Mouse (Mus musculus): ENCODE measurements around the gene Itpr2.

Itpr2 gene

DNA sequence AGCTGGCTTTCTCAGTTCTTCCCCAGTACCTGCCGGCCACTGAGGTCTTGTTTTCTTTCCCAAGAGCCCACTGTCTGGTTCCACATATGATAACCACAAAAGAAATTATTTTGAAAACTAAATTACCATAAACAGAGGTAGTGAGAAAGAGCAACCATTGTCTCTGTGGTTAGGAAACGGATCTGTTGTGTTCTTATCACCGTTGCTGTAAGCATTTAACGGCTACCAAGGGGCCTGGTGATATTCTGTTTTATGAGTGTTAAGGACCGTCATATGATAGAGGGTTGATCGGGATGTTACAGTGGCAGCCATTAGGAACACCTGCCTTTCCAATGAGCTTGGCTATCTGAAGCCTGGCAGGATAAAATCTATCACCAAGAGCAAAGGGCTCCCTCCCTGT lies 390.2 kb downstream of the Itpr2 start:
- DNase-seq (ENCODE audit: low spot score in 2 of 2): no peak

DNA sequence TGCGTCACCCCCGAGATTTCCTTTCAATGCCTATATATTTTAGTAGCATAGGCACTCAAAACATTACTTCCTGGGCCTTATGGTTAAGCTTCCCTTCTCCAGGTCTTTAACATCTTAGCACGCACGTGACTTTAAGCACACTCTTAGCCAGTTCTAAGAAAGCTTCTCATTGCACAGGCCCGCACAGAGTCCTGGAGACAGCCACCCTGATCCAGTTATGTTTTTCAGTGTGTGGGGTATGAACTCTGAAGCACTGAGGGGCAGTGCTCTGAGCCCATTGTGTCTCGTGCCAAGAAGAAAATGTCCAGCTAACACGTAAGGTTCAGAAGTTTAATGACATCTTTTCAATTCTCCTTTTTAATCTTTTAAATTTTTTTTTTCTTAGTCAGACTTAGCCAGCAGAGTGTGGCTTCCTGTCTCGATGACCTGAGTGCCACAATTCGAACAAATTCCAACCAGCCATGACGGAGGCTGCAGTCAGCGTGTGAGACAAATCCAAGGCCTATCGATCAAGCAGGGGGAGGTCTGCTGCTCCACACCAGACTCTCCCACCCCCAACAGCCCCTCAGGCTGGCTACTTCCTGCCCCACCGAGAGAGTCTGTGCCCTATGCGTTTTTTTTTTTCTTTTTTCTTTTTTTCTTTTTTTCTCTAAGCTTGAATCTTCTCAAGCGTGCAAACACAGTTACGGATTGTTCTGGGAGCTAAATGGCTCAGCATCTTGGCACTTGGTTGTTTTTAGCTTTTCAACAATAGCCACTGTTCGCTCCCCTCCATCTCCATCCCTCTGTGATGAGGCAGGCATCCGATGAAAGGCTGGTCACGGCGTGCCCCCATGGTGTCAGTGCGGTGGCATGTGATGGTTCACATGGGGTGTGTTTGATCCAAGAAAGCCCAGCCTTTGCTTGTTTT lies 390.9 kb downstream of the Itpr2 start:
- DNase-seq (ENCODE audit: low spot score in 2 of 2): peak in 1 of 2 experiments; percentile 22

DNA sequence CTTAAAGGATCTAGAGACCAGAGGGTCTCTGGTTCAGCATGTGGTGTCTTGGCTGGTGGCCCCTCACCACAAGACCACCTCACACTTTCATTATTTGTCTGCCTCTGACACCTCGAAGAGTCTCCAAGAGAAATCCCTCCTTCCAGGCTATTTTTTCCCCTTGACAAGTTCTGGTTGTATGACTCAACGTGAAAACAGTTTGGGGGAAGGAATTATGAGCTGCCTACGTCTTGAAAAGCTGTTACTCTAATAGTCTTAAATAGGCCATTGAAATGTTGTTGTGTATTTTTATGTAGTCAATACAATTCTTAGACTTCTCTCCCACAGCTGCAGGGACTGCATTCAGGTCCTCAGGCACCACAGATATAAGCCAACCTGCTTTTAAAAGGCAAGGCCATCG lies 391.6 kb downstream of the Itpr2 start:
- DNase-seq (ENCODE audit: low spot score in 2 of 2): no peak

DNA sequence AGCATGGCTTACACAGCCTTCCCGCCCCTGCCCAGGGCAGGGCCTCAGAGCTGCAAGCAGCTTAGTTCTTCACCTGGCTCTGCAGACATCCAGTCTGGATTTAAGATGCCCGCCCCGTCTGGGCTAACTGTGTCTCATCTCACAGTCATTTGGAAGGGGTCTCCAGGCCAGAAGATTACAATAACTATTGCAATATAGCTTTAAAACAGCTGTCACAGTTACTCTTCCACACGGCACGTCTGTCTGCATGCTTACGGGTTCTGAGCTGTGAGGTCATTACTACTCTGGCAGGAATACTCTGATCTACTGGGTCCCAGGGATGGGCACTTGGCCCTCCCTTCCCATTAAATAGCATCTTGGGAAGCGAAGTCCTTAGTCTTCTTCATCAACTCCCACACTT lies 393.3 kb downstream of the Itpr2 start:
- no peak for DNase-seq (ENCODE audit: low spot score in 2 of 2)

DNA sequence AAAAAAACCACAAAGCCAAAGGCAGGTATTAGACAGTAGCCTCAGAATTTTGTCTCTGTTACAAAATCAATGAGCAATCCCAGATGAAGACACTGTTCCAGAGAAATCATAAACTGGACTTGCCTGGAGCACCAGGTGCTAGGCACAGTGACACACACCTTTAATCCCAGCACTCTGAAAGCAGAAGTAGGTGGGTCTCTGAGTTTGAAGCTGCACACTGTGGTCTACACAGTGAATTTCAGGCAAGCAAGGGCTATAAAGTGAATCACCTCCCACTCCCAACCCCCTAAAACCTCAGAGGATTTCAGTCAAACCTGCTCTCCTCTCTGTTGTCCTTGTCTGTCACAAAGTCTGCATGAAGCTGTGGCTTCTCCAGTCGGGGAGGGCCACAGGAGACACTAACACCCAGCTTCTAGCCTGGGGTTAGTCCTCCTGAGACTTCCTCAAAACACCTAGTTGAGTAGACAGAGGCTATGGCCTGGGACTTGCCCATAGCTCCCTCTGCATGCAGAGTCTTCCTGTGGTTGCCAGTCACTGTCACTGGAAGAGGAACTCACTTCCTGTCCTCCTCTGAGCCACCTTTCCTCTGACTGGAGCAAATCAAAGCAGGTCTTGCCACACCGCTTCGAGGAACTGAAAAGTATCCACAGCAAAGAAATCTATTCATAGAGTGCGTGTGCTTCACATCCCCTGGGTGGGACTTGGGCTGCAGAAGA lies 394.7 kb downstream of the Itpr2 start:
- peak in 1 of 2 experiments; percentile 36 for DNase-seq (ENCODE audit: low spot score in 2 of 2)

DNA sequence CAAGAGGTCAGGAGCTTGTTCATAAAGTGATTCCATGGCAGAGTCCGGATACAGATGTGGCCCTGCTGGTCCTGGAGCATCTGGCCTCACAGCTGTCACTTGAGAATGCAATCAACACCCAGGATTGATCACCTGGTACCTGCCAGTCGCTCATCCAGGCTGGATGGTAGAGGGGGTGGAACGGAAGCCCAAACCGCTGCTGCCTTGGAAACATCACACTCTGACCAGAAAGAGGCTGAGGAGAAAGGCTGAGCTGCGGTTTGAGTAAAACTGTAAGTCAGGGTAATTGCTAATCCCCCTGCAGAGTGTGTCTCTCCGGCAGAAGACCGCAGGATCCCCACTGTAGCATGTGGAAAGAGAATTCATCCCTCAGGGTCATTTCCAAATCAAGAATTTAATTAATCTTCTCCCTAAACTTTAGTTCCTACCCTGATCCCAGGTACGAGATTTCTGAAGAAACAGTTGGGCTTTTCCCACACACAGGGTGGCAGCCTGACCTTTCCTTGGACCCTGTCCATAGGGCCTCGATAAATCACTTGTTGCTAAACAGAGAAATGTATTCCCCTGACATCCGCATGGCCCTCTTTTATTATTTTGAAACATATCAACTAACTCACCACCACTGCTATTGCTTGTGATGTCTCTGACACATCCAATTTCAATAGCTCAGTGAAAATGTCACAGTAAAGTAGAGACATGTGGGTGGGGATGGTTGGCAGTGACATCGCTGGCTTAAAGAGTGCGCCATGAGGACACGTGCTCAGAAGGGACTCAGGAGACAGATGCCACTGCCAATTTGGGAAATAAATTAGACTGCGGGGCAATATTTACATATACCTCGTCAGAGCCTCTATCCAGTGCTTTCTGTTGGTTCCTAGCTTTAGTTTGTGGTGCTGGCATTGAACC lies 418.7 kb downstream of the Itpr2 start:
- DNase-seq (ENCODE audit: low spot score in 2 of 2): no peak

DNA sequence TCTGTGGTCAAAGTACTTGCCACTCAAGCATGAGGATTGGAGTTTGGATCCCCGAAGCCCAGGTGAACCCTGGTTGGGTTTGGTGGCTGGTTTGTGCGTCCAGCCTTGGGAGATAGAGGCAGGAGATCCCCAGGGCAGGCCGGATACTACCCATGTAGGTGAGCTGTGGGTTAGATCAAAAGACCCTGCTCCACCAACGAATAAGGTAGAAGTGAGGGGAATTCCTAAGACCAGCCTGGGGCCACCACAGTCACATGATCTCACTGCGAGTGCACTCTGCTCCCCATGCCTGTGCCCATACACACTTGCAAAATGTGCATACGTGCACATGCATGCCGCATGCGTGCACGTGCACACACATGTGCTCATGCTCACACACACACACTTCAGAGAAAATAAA lies 419.5 kb downstream of the Itpr2 start:
- no peak for DNase-seq (ENCODE audit: low spot score in 2 of 2)

DNA sequence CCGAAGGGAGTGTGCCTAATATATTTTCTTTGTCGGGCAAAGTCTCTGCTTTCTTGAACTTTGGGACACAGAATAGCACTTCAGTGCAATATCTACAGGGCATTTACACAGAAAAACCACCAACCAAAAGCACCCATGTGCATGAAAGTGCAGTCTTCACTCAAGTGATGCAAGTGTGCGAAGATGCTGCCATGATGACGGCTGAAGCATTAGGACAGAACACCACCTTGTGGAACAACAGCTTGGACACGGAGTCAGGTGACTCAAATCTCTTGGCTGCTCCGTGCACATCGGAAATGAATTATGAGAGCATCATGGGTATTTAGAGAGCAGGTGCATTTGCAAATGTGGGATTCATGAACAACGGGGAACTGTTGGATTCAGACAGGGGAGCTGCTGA lies 420.4 kb downstream of the Itpr2 start:
- no peak for DNase-seq (ENCODE audit: low spot score in 2 of 2)

DNA sequence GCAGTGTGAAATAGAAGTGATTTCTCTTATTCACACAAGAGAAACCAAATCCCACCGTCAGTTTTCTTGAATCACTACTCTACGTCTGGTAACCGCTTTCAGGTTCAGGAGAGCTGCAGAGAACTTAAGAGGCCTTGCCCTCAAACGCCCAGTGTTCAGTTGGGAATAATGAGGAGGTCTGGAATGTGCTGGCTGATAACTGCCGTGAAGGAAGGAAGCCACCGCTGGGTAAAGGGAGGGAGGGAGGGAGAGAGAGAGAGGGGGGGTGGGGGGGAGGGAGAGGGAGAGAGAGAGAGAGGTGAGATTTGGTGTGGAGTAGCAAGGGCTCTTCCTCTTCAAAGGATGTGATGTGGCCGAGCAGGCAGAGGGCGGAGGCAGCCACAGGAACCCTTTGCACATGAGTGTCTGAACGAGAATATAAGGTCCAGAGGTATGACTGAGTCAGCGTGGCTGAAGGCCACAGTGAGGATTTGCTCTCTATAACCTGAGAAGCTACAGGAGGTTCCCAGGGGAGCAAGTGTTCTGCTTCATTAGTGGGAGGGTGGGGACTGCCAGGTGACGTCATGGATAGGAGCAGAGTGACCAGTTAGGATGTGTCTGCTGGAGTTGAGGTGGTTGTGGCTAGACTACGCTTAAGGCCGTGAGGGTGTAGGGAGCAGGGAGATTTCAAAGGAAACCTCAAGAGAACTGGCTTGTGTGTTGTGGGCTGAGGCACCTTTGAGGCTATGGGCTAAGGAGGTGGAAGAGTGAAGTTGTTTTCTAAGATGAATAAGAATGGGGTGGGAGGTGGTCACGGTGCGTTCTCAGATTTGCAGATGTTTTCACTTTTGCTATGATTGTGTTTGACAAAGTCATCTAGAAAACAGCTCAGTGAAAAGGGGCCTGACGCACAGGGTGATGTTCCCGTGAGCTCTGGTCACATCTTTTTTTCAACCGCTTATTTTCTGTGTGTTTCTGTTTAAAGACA lies 421.2 kb downstream of the Itpr2 start:
- DNase-seq (ENCODE audit: low spot score in 2 of 2): peak; percentile 83 to 87

DNA sequence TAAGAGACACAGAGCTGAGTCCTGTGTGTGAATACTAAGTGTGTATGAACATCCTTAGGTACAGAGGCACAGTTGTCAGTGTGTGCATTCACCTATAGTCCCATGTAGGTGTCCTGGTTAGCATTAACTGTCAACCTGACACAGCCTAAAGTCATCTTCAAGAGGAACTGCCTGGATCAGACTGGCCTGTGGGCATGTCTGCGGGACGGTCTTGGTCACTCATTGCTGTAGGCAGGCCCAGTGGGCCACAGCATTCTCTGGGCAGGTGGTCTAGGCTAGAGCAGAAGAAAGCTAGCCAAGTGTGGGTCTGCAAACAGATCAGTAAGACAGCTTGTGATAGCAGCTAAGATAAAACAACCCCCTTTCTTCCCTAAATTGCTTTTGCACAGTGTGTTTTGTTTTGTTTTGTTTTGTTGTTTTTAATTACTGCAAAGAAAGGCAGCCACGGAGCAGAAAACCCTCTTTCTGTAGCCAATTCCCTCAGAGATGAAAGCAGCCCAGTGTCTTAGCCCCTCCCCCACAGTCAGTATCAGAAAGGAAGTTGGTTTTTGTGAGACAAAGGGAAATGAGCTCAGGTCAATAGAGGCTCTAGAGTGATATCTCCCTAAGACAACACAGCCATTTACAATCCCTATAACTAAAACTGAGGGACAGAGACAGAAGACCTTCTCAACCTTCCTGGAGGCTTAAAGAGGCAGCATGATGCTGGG lies 422.1 kb downstream of the Itpr2 start:
- DNase-seq (ENCODE audit: low spot score in 2 of 2): peak; percentile 57 to 61

DNA sequence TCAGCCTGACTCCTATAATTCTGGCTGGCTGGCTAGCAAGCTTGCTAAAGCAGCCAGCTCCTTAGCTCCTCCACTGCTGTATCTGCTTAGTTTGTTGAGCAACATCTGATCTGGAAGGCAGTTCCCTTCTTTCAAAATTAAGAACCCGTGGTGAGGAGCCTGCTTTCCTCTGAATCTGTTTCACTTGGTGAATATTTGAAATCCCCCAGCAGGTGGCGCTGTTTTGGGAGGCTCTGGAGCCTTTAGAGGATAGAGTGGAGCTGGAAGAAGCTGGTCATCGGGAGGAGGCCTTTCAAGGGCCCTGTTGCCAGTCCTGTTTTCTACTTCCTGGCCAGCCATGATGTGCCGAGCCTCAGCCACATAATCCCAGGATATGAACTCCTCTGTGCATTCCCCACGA lies 422.8 kb downstream of the Itpr2 start:
- DNase-seq (ENCODE audit: low spot score in 2 of 2): peak; percentile 58 to 73

DNA sequence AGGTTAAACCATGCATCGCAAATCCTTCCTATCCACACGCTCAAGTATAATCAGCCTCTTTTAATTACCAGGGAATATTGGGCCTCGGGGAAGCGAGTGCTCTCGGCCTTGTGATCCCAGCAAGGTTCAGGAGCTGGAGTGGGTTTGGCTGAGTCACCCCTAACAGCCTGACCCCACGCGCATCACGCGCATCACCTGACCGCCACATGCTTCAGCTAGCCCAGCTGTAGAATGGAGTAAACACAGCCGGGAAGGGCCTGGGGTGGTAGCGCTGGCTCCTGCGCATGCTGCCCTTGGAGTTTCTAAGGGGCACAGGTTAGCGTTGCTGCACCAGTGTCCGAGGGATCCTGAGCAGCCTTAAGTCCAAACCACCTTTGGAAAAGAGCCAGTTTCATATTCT lies 423.9 kb downstream of the Itpr2 start:
- DNase-seq (ENCODE audit: low spot score in 2 of 2): no peak

DNA sequence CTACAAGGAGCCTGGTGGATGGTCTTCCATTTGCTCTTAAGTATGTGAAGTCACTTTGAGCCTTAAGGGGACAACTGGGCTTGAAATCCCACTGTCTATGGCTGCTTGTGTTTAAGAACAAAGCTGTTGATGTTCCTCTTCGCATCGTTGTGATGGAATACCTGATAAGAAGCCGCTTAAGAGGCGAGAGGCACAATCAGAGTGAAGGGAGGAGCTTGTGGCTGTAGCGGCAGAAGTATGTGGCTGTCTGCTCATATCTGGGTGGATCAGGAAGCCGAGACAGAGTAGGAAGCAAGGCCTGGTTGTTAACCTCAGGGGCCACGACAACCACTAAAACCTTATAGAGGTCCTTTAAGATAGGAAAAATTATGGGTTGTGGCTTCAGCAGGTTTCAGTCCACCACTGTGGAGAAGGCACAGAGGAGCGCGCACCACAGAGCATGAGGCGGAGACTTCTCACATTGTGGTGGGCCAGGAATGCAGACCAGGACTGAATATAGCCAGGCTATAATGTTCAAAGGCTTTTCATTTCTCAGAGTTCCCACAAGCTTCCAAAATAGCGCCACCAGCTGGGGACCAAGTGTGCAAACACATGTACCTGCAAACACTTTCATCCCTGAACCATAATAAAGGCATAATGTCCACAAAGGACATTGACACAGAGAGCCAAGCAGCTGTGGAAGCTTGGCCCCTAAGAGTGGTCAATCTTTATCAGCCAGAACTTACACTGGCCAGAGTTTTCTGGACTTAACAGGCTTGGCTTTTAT lies 424.7 kb downstream of the Itpr2 start:
- DNase-seq (ENCODE audit: low spot score in 2 of 2): peak in 1 of 2 experiments; percentile 21

DNA sequence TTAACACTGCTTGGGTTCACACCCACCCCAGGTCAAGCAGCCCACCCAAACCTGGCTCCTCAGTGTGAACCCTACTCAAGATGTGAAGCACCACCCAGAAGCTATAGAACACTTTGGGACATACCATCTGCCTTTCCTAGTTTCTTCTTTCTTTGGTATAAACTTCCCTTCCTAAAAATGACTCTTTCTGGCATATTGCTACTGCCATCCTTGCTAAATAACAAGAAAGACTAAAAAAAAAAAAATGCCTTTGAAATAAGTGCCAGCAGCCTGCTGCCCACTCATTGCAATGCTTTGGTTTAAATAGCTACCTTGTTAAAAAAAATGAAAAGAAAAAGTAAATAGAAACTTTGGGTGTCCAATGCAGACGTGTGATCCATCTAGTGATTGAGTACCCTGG lies 429.2 kb downstream of the Itpr2 start:
- DNase-seq (ENCODE audit: low spot score in 2 of 2): no peak

DNA sequence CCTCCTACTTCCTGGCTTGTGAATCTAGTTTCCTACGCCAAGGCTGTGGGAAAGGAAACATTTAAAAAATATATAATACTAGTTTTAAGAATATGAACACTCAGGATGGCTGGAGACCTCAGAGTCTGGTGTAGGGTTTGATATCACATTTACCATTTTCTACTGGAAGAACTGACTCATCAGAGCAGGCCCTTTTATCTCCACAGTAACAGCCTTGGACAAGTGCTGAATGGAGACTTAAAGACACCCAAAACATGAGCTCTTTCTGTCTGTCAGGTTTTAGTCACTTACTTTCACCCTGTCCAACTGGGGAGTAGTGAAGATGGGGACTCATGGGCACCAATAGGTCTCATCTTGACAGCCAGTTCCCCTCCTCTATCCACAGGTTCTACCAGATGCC lies 430.1 kb downstream of the Itpr2 start:
- DNase-seq (ENCODE audit: low spot score in 2 of 2): no peak
